Mouse (Mus musculus): ENCODE data around the gene Cmas.
A peak's percentile ranks its signal among the peaks of the same experiment; 100 is the strongest.

Gene Cmas

DNA sequence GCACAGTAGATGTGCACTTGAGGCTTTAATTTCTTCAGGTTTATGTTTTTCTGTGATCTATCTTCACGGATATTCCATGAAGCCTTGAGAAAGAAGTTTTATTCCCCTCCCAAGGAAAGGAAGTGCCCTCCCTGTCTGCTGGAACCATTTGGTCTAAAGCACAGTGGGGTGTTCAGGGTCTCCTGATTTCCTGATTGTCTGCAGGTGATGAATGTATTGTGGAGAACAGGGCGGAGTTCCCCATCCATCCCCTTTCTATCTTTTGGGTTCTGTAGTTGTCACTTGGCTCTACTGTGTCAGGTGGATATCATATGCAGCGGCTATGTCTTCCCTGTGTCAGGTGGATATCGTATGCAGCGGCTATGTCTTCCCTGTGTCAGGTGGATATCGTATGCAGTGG, 14.7 kb upstream of the Cmas start:
- Histone ChIP-seq H3K27me3 (ENCODE audit: control insufficient read depth, insufficient read depth, low read length, poor library complexity, severe bottlenecking) (no peaks in the 10 kb centered on the region), H3K36me3 (ENCODE audit: control insufficient read depth, insufficient read depth, low read length, poor library complexity, severe bottlenecking) (no peaks in the 10 kb centered on the region)
- no peak for DNase-seq (ENCODE audit: low read depth, low spot score)

DNA sequence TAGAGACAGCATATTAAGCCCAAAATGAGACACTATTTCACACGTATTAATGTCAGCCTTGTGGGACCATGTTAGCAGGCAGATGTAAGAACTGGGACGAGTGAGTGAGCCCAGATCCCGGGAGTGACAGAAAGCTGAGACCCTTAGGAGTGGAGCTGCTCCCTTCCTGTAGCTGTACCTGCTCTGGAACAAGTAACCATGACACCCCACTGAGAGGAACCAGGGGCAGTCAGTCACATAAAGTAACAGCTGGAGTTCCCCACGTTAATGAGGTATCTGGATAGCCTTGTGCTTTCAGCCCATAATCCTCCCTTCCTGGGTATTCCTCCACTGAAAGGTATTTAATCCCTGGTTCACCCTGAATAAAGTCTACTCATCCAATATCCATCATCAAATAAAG, 13.3 kb upstream of the Cmas start:
- DNase-seq (ENCODE audit: low read depth, low spot score) = no peak
- no peaks in the 10 kb centered on the region for H3K27me3 ChIP-seq (ENCODE audit: control insufficient read depth, insufficient read depth, low read length, poor library complexity, severe bottlenecking)
- H3K36me3 ChIP-seq (ENCODE audit: control insufficient read depth, insufficient read depth, low read length, poor library complexity, severe bottlenecking) = no peaks in the 10 kb centered on the region

DNA sequence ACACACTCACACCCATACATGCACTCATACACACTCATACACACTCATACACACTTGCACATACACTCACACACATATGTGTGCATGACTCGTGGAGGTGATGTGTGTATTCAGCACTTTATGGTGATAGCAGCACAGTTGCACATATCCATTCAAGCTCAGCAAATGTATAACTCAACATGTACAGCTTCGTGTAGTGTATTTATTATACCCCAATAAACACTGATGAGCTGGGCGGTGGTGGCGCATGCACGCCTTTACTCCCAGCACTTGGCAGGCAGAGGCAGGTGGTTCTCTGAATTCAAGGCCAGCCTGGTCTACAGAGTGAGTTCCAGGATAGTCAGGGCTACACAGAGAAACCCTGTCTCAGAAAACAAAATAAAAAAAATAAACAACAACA, 11.0 kb upstream of the Cmas start:
- H3K27me3 ChIP-seq (ENCODE audit: control insufficient read depth, insufficient read depth, low read length, poor library complexity, severe bottlenecking) = no peaks in the 10 kb centered on the region
- H3K36me3 ChIP-seq (ENCODE audit: control insufficient read depth, insufficient read depth, low read length, poor library complexity, severe bottlenecking) = no peaks in the 10 kb centered on the region
- DNase-seq (ENCODE audit: low read depth, low spot score) = no peak

DNA sequence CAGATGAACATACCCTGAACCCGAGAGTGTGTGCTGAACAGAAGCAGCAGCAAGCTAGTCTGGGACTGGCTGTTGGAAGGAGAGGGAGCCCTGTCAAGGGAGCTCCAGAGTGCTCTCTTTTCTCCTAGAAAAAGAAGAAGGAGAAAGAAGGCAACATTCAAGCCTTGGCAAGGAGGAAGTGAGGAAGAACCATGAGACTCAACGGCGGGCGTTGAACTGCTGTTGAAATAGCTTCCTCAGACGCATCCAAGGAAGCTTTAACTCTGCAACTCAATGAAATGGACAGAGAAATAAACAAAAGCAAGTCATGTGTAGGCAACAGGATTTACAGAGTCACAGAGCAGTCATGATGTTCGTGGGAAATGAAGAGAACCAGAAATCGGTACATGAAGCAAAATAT, 9.7 kb upstream of the Cmas start:
- no peaks in the 10 kb centered on the region for H3K36me3 ChIP-seq (ENCODE audit: control insufficient read depth, insufficient read depth, low read length, poor library complexity, severe bottlenecking)
- no peak for DNase-seq (ENCODE audit: low read depth, low spot score)
- no peaks in the 10 kb centered on the region for H3K27me3 ChIP-seq (ENCODE audit: control insufficient read depth, insufficient read depth, low read length, poor library complexity, severe bottlenecking)

DNA sequence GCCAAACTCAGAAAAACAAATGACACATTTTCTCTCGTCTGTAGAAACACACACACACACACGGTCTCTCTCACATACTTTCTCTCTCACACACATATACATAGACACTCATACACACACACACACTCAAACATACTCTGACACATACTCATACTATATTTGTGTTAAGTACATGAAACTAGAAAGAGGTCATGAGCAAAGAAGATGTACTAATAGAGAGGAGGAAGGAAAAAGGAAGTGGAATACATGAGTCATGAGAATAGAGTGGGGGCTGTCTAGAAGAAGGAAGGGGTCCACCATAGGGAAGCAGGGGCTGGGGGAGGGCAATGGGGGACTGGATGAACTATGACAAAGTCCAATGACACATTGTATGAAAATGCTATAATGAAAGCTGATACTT, 9.3 kb upstream of the Cmas start:
- H3K27me3 ChIP-seq (ENCODE audit: control insufficient read depth, insufficient read depth, low read length, poor library complexity, severe bottlenecking) = no peaks in the 10 kb centered on the region
- no peak for DNase-seq (ENCODE audit: low read depth, low spot score)
- H3K36me3 ChIP-seq (ENCODE audit: control insufficient read depth, insufficient read depth, low read length, poor library complexity, severe bottlenecking) = no peaks in the 10 kb centered on the region

DNA sequence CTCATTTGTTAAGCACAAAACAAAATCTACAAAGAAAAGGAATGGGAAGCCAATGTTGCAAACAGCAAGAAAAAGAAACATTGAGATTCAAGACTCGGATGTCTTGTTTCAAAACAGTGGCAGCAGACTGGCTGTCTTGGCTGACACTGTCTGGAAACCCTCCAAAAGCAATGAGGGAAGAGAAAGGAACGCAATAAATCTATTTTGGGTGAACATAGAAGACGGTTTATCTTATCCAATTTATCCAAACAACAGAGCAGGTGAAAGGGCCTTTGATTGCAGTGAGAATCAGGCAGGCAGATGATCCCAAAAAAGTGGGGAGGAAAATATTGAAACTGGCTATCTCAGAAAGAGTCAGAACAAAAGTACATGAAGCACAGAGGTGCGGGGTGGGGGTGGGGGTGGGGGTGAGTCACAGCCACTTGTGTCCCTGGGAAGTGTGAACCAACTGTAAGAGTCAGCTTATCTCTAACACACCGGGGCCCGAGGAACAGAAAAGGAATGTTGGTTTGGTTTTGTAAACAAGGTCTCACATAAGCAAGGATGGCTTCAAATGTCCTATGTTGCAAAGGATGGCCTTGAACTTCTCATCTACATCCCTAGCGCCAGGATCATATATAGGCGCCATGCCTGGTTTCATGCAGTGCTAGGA, 8.3 kb upstream of the Cmas start:
- no peaks in the 10 kb centered on the region for H3K27me3 ChIP-seq (ENCODE audit: control insufficient read depth, insufficient read depth, low read length, poor library complexity, severe bottlenecking)
- H3K36me3 ChIP-seq (ENCODE audit: control insufficient read depth, insufficient read depth, low read length, poor library complexity, severe bottlenecking) = no peaks in the 10 kb centered on the region
- no peak for DNase-seq (ENCODE audit: low read depth, low spot score)

DNA sequence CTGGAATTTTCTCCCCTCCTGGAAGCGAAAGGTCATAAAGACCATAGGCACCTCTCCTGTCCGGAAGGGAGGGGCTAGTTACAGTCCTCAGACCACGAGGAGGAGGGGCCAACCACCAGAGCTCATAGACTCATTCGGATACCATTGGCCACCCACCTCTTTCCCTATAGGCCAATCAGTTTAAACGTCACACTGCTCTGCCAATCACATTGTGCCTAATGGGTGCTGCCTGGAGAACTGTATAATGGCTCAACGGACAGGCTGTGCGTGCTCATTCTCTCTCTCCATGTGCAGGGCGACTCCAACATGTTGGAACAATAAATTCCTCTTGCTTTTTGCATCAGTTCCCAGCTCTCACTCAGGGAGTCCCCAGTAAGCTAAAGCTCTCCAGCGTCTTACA, 5.1 kb upstream of the Cmas start:
- DNase-seq (ENCODE audit: low read depth, low spot score) = no peak
- no peaks in the 10 kb centered on the region for H3K27me3 ChIP-seq (ENCODE audit: control insufficient read depth, insufficient read depth, low read length, poor library complexity, severe bottlenecking)
- no peaks in the 10 kb centered on the region for H3K36me3 ChIP-seq (ENCODE audit: control insufficient read depth, insufficient read depth, low read length, poor library complexity, severe bottlenecking)

DNA sequence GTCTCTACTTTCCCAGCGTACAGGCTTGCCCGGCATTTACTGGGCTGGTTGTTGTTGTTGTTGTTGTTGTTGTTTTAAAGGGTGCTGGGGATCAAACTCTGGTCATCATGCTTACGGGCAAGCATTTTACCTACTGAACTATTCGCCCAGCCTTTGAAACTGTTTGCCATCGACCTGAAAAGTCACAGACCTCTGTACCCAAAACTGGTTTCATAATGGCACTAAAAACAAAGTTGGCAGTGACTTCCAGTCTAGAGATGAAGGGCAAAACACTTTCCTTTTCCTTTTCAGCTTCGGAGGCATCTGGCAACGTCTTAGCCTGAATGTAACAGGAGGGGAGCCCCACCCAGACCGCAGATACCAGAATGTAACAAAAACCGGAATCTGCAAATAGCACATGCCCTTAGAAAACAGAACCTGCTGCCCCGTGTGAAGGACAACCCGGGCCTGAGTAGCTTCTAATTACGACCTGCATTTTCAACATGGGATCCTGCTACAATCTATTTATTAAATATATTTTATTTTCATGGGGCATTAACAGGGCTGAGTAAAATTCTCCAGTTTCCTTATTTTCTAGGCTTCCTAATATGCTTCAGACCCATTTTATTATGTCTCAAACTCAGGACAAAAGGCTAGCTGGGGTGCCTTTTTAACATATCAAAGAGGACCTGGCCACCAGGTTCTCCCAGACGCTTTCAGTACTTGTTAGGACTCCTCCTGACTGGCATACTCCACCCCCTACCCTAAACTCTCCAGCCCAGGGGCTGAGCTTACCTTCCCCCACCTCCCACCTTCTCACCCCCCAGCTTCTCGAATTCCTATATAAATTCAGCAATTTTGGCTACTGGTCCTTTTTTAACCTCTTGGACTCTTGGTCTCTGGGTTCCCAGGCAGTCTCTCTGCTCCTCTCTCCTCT, 3.9 kb upstream of the Cmas start:
- no peaks in the 10 kb centered on the region for H3K27me3 ChIP-seq (ENCODE audit: control insufficient read depth, insufficient read depth, low read length, poor library complexity, severe bottlenecking)
- no peaks in the 10 kb centered on the region for H3K36me3 ChIP-seq (ENCODE audit: control insufficient read depth, insufficient read depth, low read length, poor library complexity, severe bottlenecking)
- peak; percentile 15 for DNase-seq (ENCODE audit: low read depth, low spot score)

DNA sequence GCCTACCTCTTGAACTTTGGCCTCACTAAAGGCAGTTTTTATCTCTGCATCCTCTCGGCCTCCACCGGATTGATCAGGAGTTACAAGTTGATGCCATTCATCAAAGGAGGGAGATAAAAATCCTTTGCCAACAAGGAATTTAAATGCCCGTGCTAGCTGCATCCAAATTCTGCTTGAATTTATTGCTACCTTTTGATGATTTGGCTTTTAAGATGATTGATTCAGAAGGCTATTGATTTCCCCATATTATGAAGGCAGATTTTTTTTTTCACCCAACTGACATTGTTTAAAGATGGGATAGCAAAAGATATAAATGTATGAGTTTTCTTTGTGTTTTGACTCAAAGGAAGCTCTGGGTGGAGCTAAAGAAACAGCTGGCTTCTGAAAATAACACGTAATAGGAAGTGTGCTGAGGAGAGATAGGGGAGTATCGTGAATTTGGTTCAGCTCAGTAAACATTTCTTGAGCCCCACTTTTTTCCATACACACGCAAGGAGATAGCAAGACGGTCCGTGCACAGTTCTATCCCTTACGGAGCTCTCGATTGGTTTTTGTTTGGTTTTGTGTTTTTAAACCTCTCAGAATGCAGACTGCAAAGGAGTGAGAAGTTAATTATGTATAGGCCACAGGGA, 964 bp downstream of the Cmas start:
- DNase-seq (ENCODE audit: low read depth, low spot score) = peak; percentile 38
- no peaks in the 10 kb centered on the region for H3K27me3 ChIP-seq (ENCODE audit: control insufficient read depth, insufficient read depth, low read length, poor library complexity, severe bottlenecking)
- no peaks in the 10 kb centered on the region; the same call in 1 of the 2 replicates for H3K36me3 ChIP-seq (ENCODE audit: control insufficient read depth, insufficient read depth, low read length, poor library complexity, severe bottlenecking)

DNA sequence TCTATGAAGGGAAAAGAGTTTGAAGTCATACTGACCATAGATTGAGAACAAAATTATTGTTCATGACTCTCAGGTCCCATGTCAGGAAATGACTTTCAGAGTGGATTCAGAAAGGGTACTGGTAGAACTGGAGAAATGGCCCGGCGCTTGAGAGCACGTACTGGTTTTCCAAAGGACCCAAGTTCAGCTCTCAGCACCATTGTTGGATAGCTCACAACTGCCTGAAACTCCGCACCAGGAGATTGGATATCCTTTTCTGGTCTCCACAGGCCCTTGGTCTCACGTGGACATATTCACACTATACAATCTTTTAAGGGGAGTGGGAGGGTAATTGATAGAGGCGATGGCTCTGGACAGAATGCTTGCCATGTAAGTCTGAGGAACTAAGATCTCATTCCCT, 1.5 kb downstream of the Cmas start:
- H3K27me3 ChIP-seq (ENCODE audit: control insufficient read depth, insufficient read depth, low read length, poor library complexity, severe bottlenecking) = no peaks in the 10 kb centered on the region

DNA sequence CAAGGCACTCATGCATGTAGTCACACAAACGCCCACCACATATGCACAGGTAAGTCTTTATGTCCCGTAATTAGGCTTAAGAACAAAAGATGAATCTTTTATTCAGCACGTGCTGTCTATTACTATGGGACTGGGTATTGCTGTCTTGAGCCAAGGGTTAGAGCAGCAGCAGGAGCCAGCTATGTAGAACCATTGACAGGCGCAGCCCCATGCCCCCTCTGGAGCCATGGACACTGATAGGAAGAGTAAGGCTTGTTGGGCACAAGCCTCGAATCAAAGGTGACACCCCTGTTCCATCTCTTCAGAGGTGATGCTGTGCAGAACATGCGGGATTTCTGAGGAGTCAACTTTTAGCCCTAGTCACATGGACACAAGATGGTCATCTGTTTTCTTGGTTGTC, 2.1 kb downstream of the Cmas start:
- no peak for DNase-seq (ENCODE audit: low read depth, low spot score)
- Histone ChIP-seq H3K27me3 (ENCODE audit: control insufficient read depth, insufficient read depth, low read length, poor library complexity, severe bottlenecking) (no peaks in the 10 kb centered on the region), H3K36me3 (ENCODE audit: control insufficient read depth, insufficient read depth, low read length, poor library complexity, severe bottlenecking) (no peaks in the 10 kb centered on the region; the same call in none of the 2 replicates)

More for the DNA sequence above, 1.5 kb downstream of the Cmas start:
- DNase-seq (ENCODE audit: low read depth, low spot score) = no peak
- no peaks in the 10 kb centered on the region; the same call in 1 of the 2 replicates for H3K36me3 ChIP-seq (ENCODE audit: control insufficient read depth, insufficient read depth, low read length, poor library complexity, severe bottlenecking)

DNA sequence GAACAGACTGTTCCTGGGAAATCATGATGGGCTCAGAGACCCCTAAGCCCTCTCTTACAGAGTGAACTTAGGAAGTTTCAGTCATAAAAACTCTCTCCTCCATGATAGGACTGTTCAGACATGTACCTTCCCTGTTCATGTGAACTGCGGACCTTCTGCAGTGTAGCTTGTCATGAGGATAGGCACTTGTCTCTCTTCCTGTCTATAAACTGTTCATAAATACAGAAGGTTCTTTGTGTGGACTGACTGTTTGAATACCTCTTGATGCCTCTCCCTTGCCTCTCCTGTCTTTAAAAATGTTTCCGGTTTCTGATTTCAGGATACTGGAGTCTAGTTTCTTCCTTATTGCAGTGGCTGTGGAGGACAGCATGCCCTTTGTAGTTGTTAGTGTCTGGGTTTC, 3.1 kb downstream of the Cmas start:
- no peak for DNase-seq (ENCODE audit: low read depth, low spot score)
- Histone ChIP-seq H3K27me3 (ENCODE audit: control insufficient read depth, insufficient read depth, low read length, poor library complexity, severe bottlenecking) (no peaks in the 10 kb centered on the region), H3K36me3 (ENCODE audit: control insufficient read depth, insufficient read depth, low read length, poor library complexity, severe bottlenecking) (no peaks in the 10 kb centered on the region; the same call in none of the 2 replicates)

DNA sequence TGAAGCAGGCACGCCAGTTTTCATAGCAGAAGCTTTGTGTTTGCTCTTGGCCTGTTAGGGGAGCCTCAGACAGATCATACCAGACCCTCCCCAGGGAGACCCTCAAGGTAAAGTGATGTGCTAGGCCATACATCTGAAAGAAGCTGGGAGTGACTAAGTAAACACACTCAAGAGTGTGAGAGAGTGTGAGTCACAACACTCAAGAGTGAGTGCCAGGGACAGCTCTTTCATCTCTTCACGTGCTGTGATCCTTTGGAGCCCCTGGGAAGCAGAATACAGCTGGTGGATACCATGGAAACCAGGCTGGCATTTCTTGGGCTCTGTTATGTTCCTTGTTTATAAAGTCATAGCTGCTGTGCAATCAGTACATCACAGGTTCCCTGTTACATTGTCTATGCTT, 8.4 kb downstream of the Cmas start:
- H3K36me3 ChIP-seq (ENCODE audit: control insufficient read depth, insufficient read depth, low read length, poor library complexity, severe bottlenecking) = peaks cover 2% of the 10 kb centered on the region
- DNase-seq (ENCODE audit: low read depth, low spot score) = no peak
- no peaks in the 10 kb centered on the region for H3K27me3 ChIP-seq (ENCODE audit: control insufficient read depth, insufficient read depth, low read length, poor library complexity, severe bottlenecking)

DNA sequence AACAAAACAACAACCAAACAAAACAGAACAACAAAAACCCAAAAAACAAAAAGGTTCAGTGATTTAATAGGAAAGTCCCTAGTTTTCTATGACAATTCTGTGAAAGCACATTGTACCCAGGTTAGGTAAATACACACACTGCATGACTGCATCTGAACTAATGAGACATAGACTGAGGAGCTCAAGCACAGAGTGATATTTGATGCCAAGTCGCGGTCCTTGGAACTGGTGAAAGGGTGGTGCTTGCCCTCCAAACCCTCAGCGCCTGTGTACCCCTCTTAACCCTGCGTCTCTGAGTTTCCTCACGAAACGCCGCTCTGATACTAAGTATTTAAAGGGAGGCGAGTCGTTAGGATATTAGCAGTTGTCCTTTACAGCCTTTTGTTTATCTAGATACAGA, 10.8 kb downstream of the Cmas start:
- DNase-seq (ENCODE audit: low read depth, low spot score) = no peak
- Histone ChIP-seq H3K36me3 (ENCODE audit: control insufficient read depth, insufficient read depth, low read length, poor library complexity, severe bottlenecking) (peaks cover 2% of the 10 kb centered on the region), H3K27me3 (ENCODE audit: control insufficient read depth, insufficient read depth, low read length, poor library complexity, severe bottlenecking) (no peaks in the 10 kb centered on the region)

DNA sequence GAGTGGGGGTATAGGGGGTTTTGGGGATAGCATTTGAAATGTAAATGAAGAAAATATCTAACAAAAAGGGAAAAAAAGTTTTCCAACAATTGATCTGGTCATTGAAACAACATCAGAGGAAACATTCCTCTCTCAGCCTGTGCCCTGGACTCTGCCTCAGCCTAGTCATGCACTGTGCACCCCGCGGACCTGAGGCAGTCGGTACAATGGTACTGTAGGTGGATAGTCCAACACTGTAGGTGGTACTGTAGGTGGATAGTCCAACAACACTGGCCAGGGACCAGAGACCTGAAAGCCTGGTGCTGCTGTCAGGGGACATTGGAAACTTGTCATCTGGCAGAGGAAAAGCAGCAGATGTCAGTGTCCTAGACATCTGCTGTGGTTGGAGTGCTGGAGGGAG, 13.4 kb downstream of the Cmas start:
- DNase-seq (ENCODE audit: low read depth, low spot score) = no peak
- Histone ChIP-seq H3K36me3 (ENCODE audit: control insufficient read depth, insufficient read depth, low read length, poor library complexity, severe bottlenecking) (peaks cover 3% of the 10 kb centered on the region), H3K27me3 (ENCODE audit: control insufficient read depth, insufficient read depth, low read length, poor library complexity, severe bottlenecking) (no peaks in the 10 kb centered on the region)
